Mouse (Mus musculus) kidney, embryonic 14.5 days (tissue): Measurements from ENCODE around the gene Rad50. TPM values are rescaled to one million over a fixed set of nuclear protein-coding genes. Genes with fewer than 3 reads are reported as not detected.

Experiments used
- ATAC-seq: fragments of 200-750 bp; cut with Nextera tagmentation; 2 replicates; pipeline ENCODE4 v1.8.0; 2017; ENCODE audit warnings: moderate number of reproducible peaks, mild to moderate bottlenecking, moderate TSS enrichment, moderate library complexity; ENCODE audit not compliant: low FRiP score, low TSS enrichment
- H3K27ac ChIP-seq: fragments of 300-500 bp; sonication (generic); 2 replicates; pipeline ENCODE4 v1.5.1; 2014; ENCODE audit warnings: low read depth, mild to moderate bottlenecking, low read length, moderate library complexity, mixed read lengths
- H3K27me3 ChIP-seq: fragments of 300-500 bp; sonication (generic); 2 replicates; pipeline ENCODE4 v1.6.1; 2014; ENCODE audit warnings: mild to moderate bottlenecking, low read length; ENCODE audit not compliant: control insufficient read depth, insufficient read depth
- H3K36me3 ChIP-seq: fragments of 300-500 bp; sonication (generic); 2 replicates; pipeline ENCODE4 v1.6.1; 2014; ENCODE audit warnings: low read length, mixed read lengths; ENCODE audit not compliant: control insufficient read depth, insufficient read depth
- H3K4me1 ChIP-seq: fragments of 300-500 bp; sonication (generic); 2 replicates; pipeline ENCODE4 v1.6.1; 2014; ENCODE audit warnings: low read length, mixed read lengths; ENCODE audit not compliant: control insufficient read depth, insufficient read depth
- H3K4me2 ChIP-seq: fragments of 300-500 bp; sonication (generic); replicated peaks from 2 replicates; pipeline ENCODE4 v1.6.1; 2014; ENCODE audit warnings: low read depth, mild to moderate bottlenecking, low read length
- H3K4me3 ChIP-seq: fragments of 300-500 bp; sonication (generic); 2 replicates; pipeline ENCODE4 v1.5.1; 2014; ENCODE audit warnings: mild to moderate bottlenecking, low read length
- H3K9ac ChIP-seq: fragments of 300-500 bp; sonication (generic); 2 replicates; pipeline ENCODE4 v1.6.1; 2014; ENCODE audit warnings: low read depth, mild to moderate bottlenecking, low read length, moderate library complexity
- H3K9me3 ChIP-seq: fragments of 300-500 bp; sonication (generic); 2 replicates; pipeline ENCODE4 v1.6.1; 2016; ENCODE audit warnings: low read length; ENCODE audit not compliant: control insufficient read depth
- WGBS: fragments of 180-500 bp; shearing (Covaris S2); extraction: QIAGEN DNeasy Blood & Tissue Kit; methylation state at CpG from one replicate; pipeline ENCODE4 v1.1.7; 2014; 5-methylcytosine and 5-hydroxymethylcytosine counted together
- polyA plus RNA-seq: library from polyadenylated mRNA; unstranded; fragments of >200 nt; fragmentation: Nextera tagmentation; extraction: Ambion mirVana; gene quantifications from 2 replicates; pipeline ENCODE4 v1.2.1, GENCODE M21; 2014

The Rad50 gene
- polyA plus RNA-seq, 1 experiment from 2014 or later: 26.4 TPM

DNA sequence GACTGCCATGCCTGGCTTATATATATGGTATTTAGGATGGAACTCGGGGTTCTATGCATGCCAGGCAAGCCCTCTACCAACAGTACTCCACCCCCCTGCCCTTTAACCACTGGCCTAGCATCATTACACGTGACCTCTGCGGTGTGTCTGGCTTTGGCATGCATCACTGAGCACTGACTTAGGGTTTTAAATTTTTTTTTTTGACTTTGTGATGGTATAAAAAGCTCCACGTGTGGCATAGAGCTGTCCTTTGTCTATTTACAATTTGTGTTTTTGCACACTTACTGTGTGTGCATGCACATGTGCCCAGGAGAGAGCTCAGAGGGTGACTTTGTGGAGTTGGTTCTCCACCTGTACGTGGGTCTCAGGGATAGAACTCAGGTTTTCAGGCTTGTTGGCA, 63.1 kb downstream of the Rad50 start:
- no peaks in the 10 kb centered on the region for H3K4me1 ChIP-seq
- H3K4me2 ChIP-seq: no peak overlapping the region
- no peaks in the 10 kb centered on the region; the same call in 1 of the 2 replicates for H3K36me3 ChIP-seq
- no peak overlapping the region for H3K4me3 ChIP-seq
- WGBS: 63% methylated on average over 5 of the region's 5 CpGs
- no peak overlapping the region for H3K9ac ChIP-seq
- H3K27ac ChIP-seq: no peak overlapping the region
- H3K9me3 ChIP-seq: no peaks in the 10 kb centered on the region
- ATAC-seq: no peak
- H3K27me3 ChIP-seq: no peaks in the 10 kb centered on the region

- no peak for ATAC-seq
- H3K4me2 ChIP-seq: no peak overlapping the region
- no peaks in the 10 kb centered on the region for H3K9me3 ChIP-seq
- no peaks in the 10 kb centered on the region for H3K36me3 ChIP-seq
- H3K4me3 ChIP-seq: no peak overlapping the region
- WGBS: 76% methylated on average over 12 of the region's 12 CpGs
- no peaks in the 10 kb centered on the region for H3K4me1 ChIP-seq
- H3K27me3 ChIP-seq: no peaks in the 10 kb centered on the region
- H3K27ac ChIP-seq: no peak overlapping the region
- H3K9ac ChIP-seq: no peak overlapping the region
Observed at GRCm38 (mm10) chr11:53642744-53643279, 64.3 kb downstream of the Rad50 start.

DNA sequence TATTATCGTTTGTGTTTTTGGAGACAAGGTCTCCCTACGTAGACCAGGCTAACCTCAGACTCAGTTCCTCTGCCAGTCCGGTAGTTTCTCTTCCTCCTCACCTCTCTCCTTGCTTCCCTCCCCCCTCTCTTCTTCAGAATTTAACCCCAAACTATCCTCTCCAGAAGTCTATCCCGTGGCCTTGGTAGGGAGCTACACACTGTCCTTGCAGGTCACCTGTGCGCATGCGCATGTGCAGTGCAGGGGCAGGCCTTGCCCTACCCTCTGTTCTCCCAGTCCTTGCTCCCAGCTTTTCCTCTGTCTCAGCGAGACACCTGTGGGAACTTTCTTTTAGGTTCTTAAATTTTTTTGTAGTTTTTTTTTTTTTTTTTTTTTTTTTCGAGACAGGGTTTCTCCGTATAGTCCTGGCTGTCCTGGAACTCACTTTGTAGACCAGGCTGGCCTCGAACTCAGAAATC, 69.3 kb downstream of the Rad50 start:
- Histone ChIP-seq H3K9ac (no peak overlapping the region), H3K36me3 (no peaks in the 10 kb centered on the region), H3K4me2 (no peak overlapping the region), H3K27me3 (peaks cover 15% of the 10 kb centered on the region), H3K4me1 (0 out of 2 replicates have a peak, but pooled peaks cover 8% of the 10 kb centered on the region), H3K4me3 (no peak overlapping the region), H3K9me3 (no peaks in the 10 kb centered on the region), H3K27ac (no peak overlapping the region)
- no peak for ATAC-seq
- 80% methylated on average over 10 of the region's 10 CpGs for WGBS

GRCm38 (mm10) chr11:53637046-53637802, 69.9 kb downstream of the Rad50 start:
- H3K9ac ChIP-seq: no peak overlapping the region
- H3K27me3 ChIP-seq: peaks cover 15% of the 10 kb centered on the region
- H3K4me3 ChIP-seq: no peak overlapping the region
- no peak overlapping the region for H3K27ac ChIP-seq
- H3K9me3 ChIP-seq: no peaks in the 10 kb centered on the region
- ATAC-seq: peak; percentile 47; the same call in 1 of the 2 replicates
- H3K36me3 ChIP-seq: no peaks in the 10 kb centered on the region
- 12% methylated on average over 21 of the region's 21 CpGs for WGBS
- no peak overlapping the region; the same call in 1 of the 2 replicates for H3K4me2 ChIP-seq
- H3K4me1 ChIP-seq: 0 out of 2 replicates have a peak, but pooled peaks cover 8% of the 10 kb centered on the region

- Histone ChIP-seq H3K4me3 (peak overlapping the region; percentile 37), H3K9me3 (no peaks in the 10 kb centered on the region), H3K4me2 (peak overlapping the region; percentile 75), H3K36me3 (no peaks in the 10 kb centered on the region), H3K9ac (peak overlapping the region; percentile 37; the same call in 1 of the 2 replicates), H3K27ac (no peak overlapping the region), H3K4me1 (0 out of 2 replicates have a peak, but pooled peaks cover 8% of the 10 kb centered on the region), H3K27me3 (peaks cover 15% of the 10 kb centered on the region)
- peak; percentile 51 for ATAC-seq
- WGBS: 2% methylated on average over 29 of the region's 40 CpGs
Observed at GRCm38 (mm10) chr11:53636183-53636646, 70.9 kb downstream of the Rad50 start.

GRCm38 (mm10) chr11:53635590-53636182, 71.4 kb downstream of the Rad50 start:
- Histone ChIP-seq H3K36me3 (no peaks in the 10 kb centered on the region), H3K27ac (no peak overlapping the region), H3K9me3 (no peaks in the 10 kb centered on the region), H3K4me1 (0 out of 2 replicates have a peak, but pooled peaks cover 8% of the 10 kb centered on the region), H3K4me2 (peak overlapping the region; percentile 75), H3K4me3 (peak overlapping the region; percentile 37), H3K9ac (peak overlapping the region; percentile 37; the same call in 1 of the 2 replicates), H3K27me3 (peaks cover 15% of the 10 kb centered on the region)
- ATAC-seq: no peak
- WGBS: 37% methylated on average over 9 of the region's 9 CpGs

DNA sequence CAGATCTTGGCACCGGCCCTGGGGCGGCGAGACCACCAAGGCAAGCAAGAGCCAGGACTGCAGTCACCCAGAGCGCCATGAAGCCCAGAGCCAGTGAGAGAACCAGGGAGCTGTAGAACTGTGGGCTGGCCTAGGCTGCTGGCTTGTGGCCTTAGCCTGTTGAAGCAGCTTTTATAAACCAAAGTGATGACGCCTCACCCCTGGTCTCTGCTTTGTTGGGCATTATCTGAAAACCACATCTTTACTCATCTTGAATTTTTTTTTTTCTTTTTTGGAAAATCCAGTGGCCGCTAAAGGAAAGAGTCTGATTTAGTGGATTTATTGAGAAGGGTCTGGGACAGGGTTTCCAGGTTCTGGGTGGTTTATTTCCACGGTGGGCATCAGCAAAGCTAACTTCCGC, 72.6 kb downstream of the Rad50 start, which contains the start of gene Il13:
Gene Il13, minus strand, starts transcription at position 147 of the 400 bp plus-strand sequence.
- 87% methylated on average over 8 of the region's 8 CpGs for WGBS
- no peak for ATAC-seq
- Histone ChIP-seq H3K36me3 (no peaks in the 10 kb centered on the region), H3K4me1 (0 out of 2 replicates have a peak, but pooled peaks cover 8% of the 10 kb centered on the region), H3K9ac (no peak within 1 kb of the TSS), H3K27me3 (peaks cover 15% of the 10 kb centered on the region), H3K27ac (no peak within 1 kb of the TSS), H3K4me3 (no peak within 1 kb of the TSS), H3K9me3 (no peaks in the 10 kb centered on the region), H3K4me2 (no peak within 1 kb of the TSS)

DNA sequence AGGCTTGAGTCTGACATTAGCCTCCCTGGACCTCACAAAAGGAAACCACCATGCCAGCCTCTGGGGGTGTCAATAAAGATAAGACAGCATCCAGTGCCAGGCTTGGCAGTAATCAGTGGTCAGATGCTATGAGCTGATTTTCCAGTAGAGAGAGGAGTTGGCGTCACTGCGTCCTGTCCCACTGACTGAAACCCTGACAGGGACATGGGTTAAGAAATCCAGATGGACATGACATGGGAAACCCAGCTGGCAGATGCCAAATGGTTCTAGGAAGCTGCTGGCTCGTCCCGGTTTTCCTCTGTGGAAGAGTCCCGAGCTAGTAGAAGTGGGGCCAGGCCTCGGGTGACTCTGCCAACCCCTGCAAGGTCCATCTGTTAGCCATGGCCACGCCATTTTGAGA, 73.5 kb downstream of the Rad50 start:
- no peak for ATAC-seq
- 83% methylated on average over 7 of the region's 7 CpGs for WGBS
- no peaks in the 10 kb centered on the region for H3K9me3 ChIP-seq
- H3K27me3 ChIP-seq: peaks cover 15% of the 10 kb centered on the region
- no peaks in the 10 kb centered on the region for H3K36me3 ChIP-seq
- H3K4me3 ChIP-seq: no peak overlapping the region
- H3K9ac ChIP-seq: no peak overlapping the region
- H3K4me2 ChIP-seq: no peak overlapping the region
- H3K27ac ChIP-seq: no peak overlapping the region
- 0 out of 2 replicates have a peak, but pooled peaks cover 8% of the 10 kb centered on the region for H3K4me1 ChIP-seq
